10 mouse cellular contexts compared by ENCODE assay signal in the genomic region with DNA sequence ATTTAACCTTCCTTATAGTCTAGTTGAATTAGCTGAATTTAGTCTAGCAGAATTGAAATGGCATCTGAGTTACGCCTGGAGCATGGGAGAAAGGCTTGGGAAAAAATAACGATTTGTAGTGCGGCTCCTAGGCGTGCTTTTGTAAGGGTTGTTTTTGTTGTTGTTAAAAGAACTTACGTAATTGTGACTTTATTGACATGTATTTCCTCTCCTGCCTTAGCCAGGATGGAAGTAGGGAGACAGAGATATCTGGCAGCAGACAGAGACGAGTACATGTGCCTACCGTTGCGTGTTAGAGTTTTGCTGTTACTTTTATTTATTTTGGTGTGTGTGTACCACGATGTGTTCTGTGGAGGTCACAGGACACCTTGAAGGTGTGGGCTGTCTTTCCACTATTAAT. TPM values are rescaled to one million over a fixed set of nuclear protein-coding genes. Genes with fewer than 3 reads are reported as not detected.
DNase-seq lines count a peak whose midpoint lies in the region; ATAC-seq lines count a peak whose summit lies in the region.
"Had no signal": no experiment of that assay in that cellular context is flagged by ENCODE, and none has a peak within 500 bp of the region (broad histone marks: within the 10 kb centered on the region; RNA-seq: fewer than 3 reads in every experiment).

No protein-coding gene starts in this region.

- 26% methylated on average over 9 of the region's 9 CpGs for WGBS in kidney, embryonic 16.5 days
- WGBS in embryonic facial prominence, embryonic 14.5 days, result 47% methylated on average over 9 of the region's 9 CpGs
- WGBS in intestine, embryonic 14.5 days, result 46% methylated on average over 9 of the region's 9 CpGs
- WGBS in midbrain, embryonic 16.5 days, result 65% methylated on average over 9 of the region's 9 CpGs

- H3K4me3 ChIP-seq in kidney, embryonic 16.5 days (ENCODE audit: low read length), result peak overlapping the region; percentile 67
- H3K4me3 ChIP-seq in embryonic facial prominence, embryonic 14.5 days (ENCODE audit: low read depth, low read length), result peak overlapping the region; percentile 80
- peak overlapping the region; percentile 66 for H3K4me3 ChIP-seq in intestine, embryonic 14.5 days (ENCODE audit: low read depth, low read length)
- peak overlapping the region; percentile 95 for H3K4me3 ChIP-seq in midbrain, embryonic 16.5 days (ENCODE audit: low read depth, low read length)

- peaks cover 52% of the 10 kb centered on the region for H3K4me1 ChIP-seq in kidney, embryonic 16.5 days (ENCODE audit: insufficient read depth, low read length)
- peaks cover 37% of the 10 kb centered on the region for H3K4me1 ChIP-seq in embryonic facial prominence, embryonic 14.5 days (ENCODE audit: control insufficient read depth, insufficient read depth, low read length)
- H3K4me1 ChIP-seq in intestine, embryonic 14.5 days (replicated peaks; ENCODE audit: control insufficient read depth, insufficient read depth, low read length), result peaks cover 41% of the 10 kb centered on the region
- peaks cover 34% of the 10 kb centered on the region for H3K4me1 ChIP-seq in midbrain, embryonic 16.5 days (ENCODE audit: control insufficient read depth, insufficient read depth, low read length)

- DNase-seq in kidney, adult 9 months, result no peak
- no peak for DNase-seq in embryonic facial prominence, embryonic 14.5 days (ENCODE audit: low spot score)
- DNase-seq in intestine, embryonic 14.5 days (ENCODE audit: low spot score), result no peak
- DNase-seq in adrenal gland, postnatal 14 days, result no peak
- no peak for DNase-seq in urinary bladder, postnatal 4 days (ENCODE audit: low spot score in 2 of 2)
- no peak for DNase-seq in c-Kit-positive CD71-positive TER-119-positive erythroid progenitor cells, embryonic 14.5 days (ENCODE audit: low spot score)
- DNase-seq: cerebellum, adult 11 months; retina, postnatal 1 day had no signal

- no peak overlapping the region for H3K27ac ChIP-seq in kidney, embryonic 16.5 days (ENCODE audit: low read length)
- H3K27ac ChIP-seq in embryonic facial prominence, embryonic 14.5 days (replicated peaks; ENCODE audit: low read depth, low read length), result no peak overlapping the region
- H3K27ac ChIP-seq in intestine, embryonic 14.5 days (ENCODE audit: low read depth), result no peak overlapping the region
- no peak overlapping the region for H3K27ac ChIP-seq in midbrain, embryonic 16.5 days (ENCODE audit: low read length)

- H3K9me3 ChIP-seq in kidney, embryonic 16.5 days (ENCODE audit: low read length), result no peaks in the 10 kb centered on the region
- no peaks in the 10 kb centered on the region for H3K9me3 ChIP-seq in embryonic facial prominence, embryonic 14.5 days (ENCODE audit: control insufficient read depth, low read length)
- no peaks in the 10 kb centered on the region for H3K9me3 ChIP-seq in intestine, embryonic 14.5 days (ENCODE audit: control insufficient read depth, low read length)
- H3K9me3 ChIP-seq in midbrain, embryonic 16.5 days (replicated peaks; ENCODE audit: control insufficient read depth, low read length, poor library complexity, severe bottlenecking), result no peaks in the 10 kb centered on the region

- peak overlapping the region; percentile 63 for H3K4me2 ChIP-seq in kidney, embryonic 16.5 days (replicated peaks; ENCODE audit: low read depth, low read length)
- peak overlapping the region; percentile 65 for H3K4me2 ChIP-seq in embryonic facial prominence, embryonic 14.5 days (ENCODE audit: low read depth, low read length)
- H3K4me2 ChIP-seq in intestine, embryonic 14.5 days (ENCODE audit: low read length), result peak overlapping the region; percentile 67
- peak overlapping the region; percentile 81 for H3K4me2 ChIP-seq in midbrain, embryonic 16.5 days (ENCODE audit: low read length)

- ATAC-seq in kidney, embryonic 16.5 days (ENCODE audit: low FRiP score, low TSS enrichment), result no peak
- no peak for ATAC-seq in embryonic facial prominence, embryonic 14.5 days (ENCODE audit: low read depth)
- ATAC-seq in intestine, embryonic 14.5 days (replicated peaks; ENCODE audit: low FRiP score, low TSS enrichment, low read depth), result no peak
- ATAC-seq in midbrain, embryonic 16.5 days, result no peak

- H3K27me3 ChIP-seq in kidney, embryonic 16.5 days (ENCODE audit: insufficient read depth, low read length), result no peaks in the 10 kb centered on the region
- no peaks in the 10 kb centered on the region for H3K27me3 ChIP-seq in embryonic facial prominence, embryonic 14.5 days (replicated peaks; ENCODE audit: control insufficient read depth, insufficient read depth, low read length)
- no peaks in the 10 kb centered on the region for H3K27me3 ChIP-seq in intestine, embryonic 14.5 days (replicated peaks; ENCODE audit: control insufficient read depth, insufficient read depth, low read length)
- no peaks in the 10 kb centered on the region for H3K27me3 ChIP-seq in midbrain, embryonic 16.5 days (ENCODE audit: control insufficient read depth, insufficient read depth, low read depth, low read length)

- H3K36me3 ChIP-seq in kidney, embryonic 16.5 days (ENCODE audit: insufficient read depth, low read length), result no peaks in the 10 kb centered on the region
- H3K36me3 ChIP-seq in embryonic facial prominence, embryonic 14.5 days (ENCODE audit: control insufficient read depth, insufficient read depth, low read length), result no peaks in the 10 kb centered on the region
- no peaks in the 10 kb centered on the region for H3K36me3 ChIP-seq in intestine, embryonic 14.5 days (ENCODE audit: control insufficient read depth, insufficient read depth, low read length)
- no peaks in the 10 kb centered on the region for H3K36me3 ChIP-seq in midbrain, embryonic 16.5 days (ENCODE audit: control insufficient read depth, insufficient read depth, low read length)

- no peak overlapping the region for H3K9ac ChIP-seq in kidney, embryonic 16.5 days (replicated peaks; ENCODE audit: low read length)
- peak overlapping the region; percentile 94 for H3K9ac ChIP-seq in embryonic facial prominence, embryonic 14.5 days (ENCODE audit: low read depth, low read length)
- H3K9ac ChIP-seq in intestine, embryonic 14.5 days (ENCODE audit: low read length), result peak overlapping the region; percentile 96; the same call in 1 of the 2 replicates
- peak overlapping the region; percentile 35; the same call in 1 of the 2 replicates for H3K9ac ChIP-seq in midbrain, embryonic 16.5 days (ENCODE audit: low read depth, low read length)

RNA-seq across cellular contexts. Expression of a gene that starts 1.6 kb away (rescaled TPM):
- polyA plus RNA-seq in kidney, embryonic 16.5 days (2015; fragmentation: Nextera tagmentation; extraction: Ambion mirVana), result 17.0 and 18.5 TPM in 2 replicates
- polyA plus RNA-seq in embryonic facial prominence, embryonic 14.5 days (2014; fragmentation: Nextera tagmentation; extraction: Ambion mirVana), result 30.0 and 31.1 TPM in 2 replicates
- 24.4 and 24.9 TPM in 2 replicates for polyA plus RNA-seq in intestine, embryonic 14.5 days (2014; fragmentation: Nextera tagmentation; extraction: Ambion mirVana)
- polyA plus RNA-seq in midbrain, embryonic 16.5 days (2015; fragmentation: Nextera tagmentation; extraction: Ambion mirVana), result 10.7 and 11.5 TPM in 2 replicates
- total RNA-seq in adrenal gland, postnatal 14 days (2021), result 54.6 and 56.0 TPM in 2 replicates
